Mouse (Mus musculus) heart, postnatal 36 days (tissue): ENCODE results near the gene Epn3. TPM values are rescaled to one million over a fixed set of nuclear protein-coding genes. Genes with fewer than 3 reads are reported as not detected.

ENCODE experiments used
- DNase-seq, 2 experiments: peaks; one replicate each; pipeline ENCODE4 v3.0.0; 2021 to 2022
- intact Hi-C: fragments of 180-260 bp; cut with DNase I; formaldehyde crosslinking; loops from one replicate; pipeline ENCODE4 v1.15.1; 2025
- total RNA-seq, 2 experiments: library from RNA; stranded (reverse); gene quantifications; 2 replicates each; pipeline ENCODE4 v1.2.3; 2021

The Epn3 gene
- total RNA-seq = 10 to 100 TPM; 26.7 to 31.2 TPM

GRCm38 (mm10) chr11:94499661-94500152, at the start of gene Epn3:
Gene Epn3 (minus strand): TSS chr11:94499974.
- DNase-seq = no peak
- intact Hi-C loops = no loop called here

- intact Hi-C loops = loop anchor here (2.0 kb wide), 2 partner anchors 54 to 168 kb away; no protein-coding TSS in a partner anchor
- peak; percentile 97 to 98 for DNase-seq
Observed at GRCm38 (mm10) chr11:94548888-94549690, 49.3 kb upstream of the Epn3 start, which contains the start of gene Rsad1. Gene Rsad1 (minus strand): TSS chr11:94549255.

- peak in 1 of 2 experiments; percentile 45 for DNase-seq
- intact Hi-C loops = loop anchor here (2.0 kb wide), 2 partner anchors 55 to 169 kb away; no protein-coding TSS in a partner anchor
Observed at GRCm38 (mm10) chr11:94548041-94548784, 48.4 kb upstream of the Epn3 start.

- DNase-seq = no peak
- intact Hi-C loops = no loop called here
Observed at GRCm38 (mm10) chr11:94547271-94547670, 47.5 kb upstream of the Epn3 start.

GRCm38 (mm10) chr11:94546381-94546780, 46.6 kb upstream of the Epn3 start:
- intact Hi-C loops = no loop called here
- no peak for DNase-seq

GRCm38 (mm10) chr11:94544422-94544821, 44.6 kb upstream of the Epn3 start:
- intact Hi-C loops = loop anchor here (2.0 to 5.0 kb wide), 2 partner anchors 124 to 212 kb away; no protein-coding TSS in a partner anchor
- DNase-seq = peak in 1 of 2 experiments; percentile 36

- peak; percentile 92 to 95 for DNase-seq
- intact Hi-C loops = loop anchor here (2.0 to 5.0 kb wide), 2 partner anchors 123 to 212 kb away; no protein-coding TSS in a partner anchor
Observed at GRCm38 (mm10) chr11:94543932-94544331, 44.2 kb upstream of the Epn3 start.

GRCm38 (mm10) chr11:94543344-94543743, 43.6 kb upstream of the Epn3 start:
- intact Hi-C loops = loop anchor here (5.0 kb wide), 1 partner anchor 211 kb away; no protein-coding TSS in a partner anchor
- no peak for DNase-seq

GRCm38 (mm10) chr11:94542400-94542799, 42.6 kb upstream of the Epn3 start:
- intact Hi-C loops = loop anchor here (5.0 kb wide), 1 partner anchor 210 kb away; no protein-coding TSS in a partner anchor
- DNase-seq = no peak

GRCm38 (mm10) chr11:94539761-94540160, 40.0 kb upstream of the Epn3 start:
- intact Hi-C loops = loop anchor here (5.0 kb wide), 1 partner anchor 207 kb away; no protein-coding TSS in a partner anchor

GRCm38 (mm10) chr11:94538733-94539292, 39.0 kb upstream of the Epn3 start:
- intact Hi-C loops = no loop called here
- DNase-seq = no peak

More at GRCm38 (mm10) chr11:94539761-94540160, 40.0 kb upstream of the Epn3 start:
- no peak for DNase-seq

- intact Hi-C loops = no loop called here
- DNase-seq = no peak
Observed at GRCm38 (mm10) chr11:94533171-94533570, 33.4 kb upstream of the Epn3 start.

GRCm38 (mm10) chr11:94528879-94529278, 29.1 kb upstream of the Epn3 start:
- intact Hi-C loops = no loop called here

GRCm38 (mm10) chr11:94526171-94526879, 26.6 kb upstream of the Epn3 start:
- no peak for DNase-seq
- intact Hi-C loops = no loop called here

More at GRCm38 (mm10) chr11:94528879-94529278, 29.1 kb upstream of the Epn3 start:
- DNase-seq = no peak

GRCm38 (mm10) chr11:94521219-94521843, 21.6 kb upstream of the Epn3 start, which contains the start of gene Mycbpap:
Gene Mycbpap (minus strand): TSS chr11:94521742.
- intact Hi-C loops = no loop called here
- DNase-seq = peak; percentile 65 to 70

- intact Hi-C loops = no loop called here
Observed at GRCm38 (mm10) chr11:94513452-94513851, 13.7 kb upstream of the Epn3 start.

GRCm38 (mm10) chr11:94508976-94509375, 9.2 kb upstream of the Epn3 start:
- intact Hi-C loops = no loop called here
- no peak for DNase-seq

More at GRCm38 (mm10) chr11:94513452-94513851, 13.7 kb upstream of the Epn3 start:
- DNase-seq = no peak

GRCm38 (mm10) chr11:94501482-94501881, 1.7 kb upstream of the Epn3 start:
- no peak for DNase-seq
- intact Hi-C loops = no loop called here

- no peak for DNase-seq
- intact Hi-C loops = no loop called here
Observed at GRCm38 (mm10) chr11:94500362-94500761, 588 bp upstream of the Epn3 start.
